Mouse (Mus musculus) B cell, adult 2 months (primary cell): ENCODE data around the gene Tle3.
A peak's percentile ranks its signal among the peaks of the same experiment; 100 is the strongest.

Experiments used
- DNase-seq, 2 experiments: peaks; one replicate each; pipeline ENCODE4 v3.0.0; 2022

The Tle3 gene

DNA sequence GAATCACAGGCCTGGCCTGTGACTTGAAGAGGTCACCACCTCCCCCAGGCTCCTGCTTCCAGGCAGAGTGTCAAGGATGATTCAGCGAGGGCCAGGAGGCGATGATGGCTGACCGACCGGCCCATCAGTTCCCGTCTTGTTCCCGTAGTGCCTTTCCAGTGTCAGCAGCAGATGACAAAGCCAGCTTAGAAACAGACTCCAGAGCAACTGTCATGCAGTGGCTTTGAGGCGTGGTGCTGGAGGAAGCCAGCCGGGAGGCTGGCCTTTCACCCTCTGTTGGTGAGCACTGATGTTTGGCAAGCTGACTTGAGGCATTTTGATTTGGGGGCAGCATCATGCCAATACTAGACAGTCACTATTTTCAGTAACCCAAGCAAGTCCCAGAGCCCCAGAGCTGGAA, 6.3 kb downstream of the Tle3 start:
- DNase-seq: no peak

DNA sequence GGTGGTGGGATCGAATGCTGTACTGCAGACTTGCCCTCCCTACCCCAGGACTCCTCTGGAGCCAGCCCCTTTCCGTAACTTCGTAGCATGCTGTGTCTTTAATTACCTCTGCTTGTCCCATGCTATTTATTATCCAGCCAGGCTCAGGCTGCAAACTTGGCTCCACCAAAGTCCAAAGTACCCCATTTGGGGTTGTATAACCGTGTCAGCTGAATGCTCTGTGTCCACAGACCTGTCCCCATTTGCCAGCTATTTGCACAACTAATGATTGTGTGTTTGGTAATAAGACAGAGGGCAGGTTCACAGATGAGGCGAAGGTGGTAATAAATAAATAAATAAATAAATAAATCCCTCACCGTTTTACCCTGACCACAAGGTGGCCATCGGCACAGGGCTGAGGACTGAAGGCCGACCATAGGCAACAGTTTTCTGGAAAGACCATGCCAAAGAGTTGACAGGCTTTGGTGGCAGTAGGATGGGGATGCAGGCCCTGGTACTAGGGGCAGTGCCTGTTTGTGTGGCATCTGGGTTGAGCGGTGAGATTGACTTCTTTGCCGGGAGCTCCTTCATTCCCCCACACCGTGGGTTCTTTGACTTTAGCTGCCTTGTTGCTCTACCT, 7.0 kb downstream of the Tle3 start:
- DNase-seq: no peak

DNA sequence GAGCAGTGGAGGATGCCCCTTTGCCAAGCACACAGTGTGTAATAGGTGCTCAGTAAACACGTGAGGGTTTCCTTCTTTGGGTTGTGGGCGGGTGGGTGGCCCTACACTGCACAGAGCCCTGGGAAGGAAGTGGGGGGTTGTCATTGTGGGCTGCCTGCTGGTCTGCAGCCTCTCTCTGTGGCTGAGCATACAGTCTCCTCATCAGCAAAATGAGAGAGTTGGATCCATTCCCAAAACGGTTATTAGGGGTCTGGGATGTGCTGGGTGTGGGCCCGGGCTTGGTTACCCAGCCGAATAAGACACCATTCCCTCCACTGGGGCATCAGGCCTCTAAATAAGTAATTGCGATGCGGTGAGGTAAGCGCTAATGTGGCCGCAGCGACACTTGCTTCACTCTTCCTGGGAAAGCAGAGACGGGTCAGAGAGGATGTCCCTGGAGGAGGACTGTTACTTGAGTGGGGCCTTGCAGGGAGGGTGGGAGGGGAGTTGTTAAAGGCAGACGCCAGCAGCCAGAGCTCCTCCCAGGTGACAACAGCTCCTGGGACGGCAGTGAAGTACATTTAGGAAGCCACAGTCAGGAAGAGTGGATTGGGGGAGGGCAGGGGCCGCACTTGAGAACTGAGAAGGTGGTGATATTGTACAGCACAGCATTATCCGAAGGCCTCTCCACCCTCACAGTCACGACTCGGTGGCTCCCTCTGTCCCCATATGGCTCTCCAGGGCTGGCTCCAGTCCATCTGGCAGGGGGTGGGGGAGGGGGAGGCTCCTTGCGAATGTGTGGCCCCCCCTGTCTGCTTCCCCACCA, 8.3 kb downstream of the Tle3 start:
- DNase-seq: no peak

DNA sequence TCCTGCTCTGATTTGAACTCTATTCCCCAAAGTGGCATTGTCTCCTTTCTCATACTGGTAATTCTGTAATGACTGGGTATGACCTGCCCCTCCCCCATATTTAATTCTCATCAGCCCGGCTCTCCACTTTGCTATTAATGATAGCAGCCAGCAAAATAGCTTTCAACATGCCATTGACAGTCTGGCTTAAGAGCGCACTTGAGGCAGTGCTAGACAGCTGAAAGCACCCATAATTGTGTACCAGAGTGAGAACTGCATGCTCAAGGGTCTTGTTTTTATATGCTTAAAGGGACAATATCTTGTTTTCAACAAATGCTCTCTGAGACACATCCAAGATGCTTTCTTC, 8.9 kb downstream of the Tle3 start:
- no peak for DNase-seq

DNA sequence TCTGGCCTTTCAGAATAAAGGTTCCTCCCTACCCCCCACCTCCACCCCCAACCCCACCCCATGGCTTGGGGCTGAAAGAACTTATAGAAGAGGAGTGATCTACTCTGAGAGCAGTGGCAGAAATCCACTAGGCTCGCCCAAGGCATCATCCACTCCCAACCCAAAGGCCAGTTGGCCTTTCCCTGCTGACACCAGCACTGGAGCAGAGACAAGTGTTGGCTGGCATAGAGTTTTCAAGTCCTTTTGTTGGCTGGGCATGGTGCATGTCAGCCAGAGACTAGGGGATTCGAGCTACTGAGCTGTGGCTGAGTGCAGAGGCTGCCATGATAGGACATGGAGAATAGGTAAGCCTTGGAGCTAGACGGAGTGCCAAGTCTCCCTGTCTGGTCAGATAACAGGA, 9.3 kb downstream of the Tle3 start:
- no peak for DNase-seq

DNA sequence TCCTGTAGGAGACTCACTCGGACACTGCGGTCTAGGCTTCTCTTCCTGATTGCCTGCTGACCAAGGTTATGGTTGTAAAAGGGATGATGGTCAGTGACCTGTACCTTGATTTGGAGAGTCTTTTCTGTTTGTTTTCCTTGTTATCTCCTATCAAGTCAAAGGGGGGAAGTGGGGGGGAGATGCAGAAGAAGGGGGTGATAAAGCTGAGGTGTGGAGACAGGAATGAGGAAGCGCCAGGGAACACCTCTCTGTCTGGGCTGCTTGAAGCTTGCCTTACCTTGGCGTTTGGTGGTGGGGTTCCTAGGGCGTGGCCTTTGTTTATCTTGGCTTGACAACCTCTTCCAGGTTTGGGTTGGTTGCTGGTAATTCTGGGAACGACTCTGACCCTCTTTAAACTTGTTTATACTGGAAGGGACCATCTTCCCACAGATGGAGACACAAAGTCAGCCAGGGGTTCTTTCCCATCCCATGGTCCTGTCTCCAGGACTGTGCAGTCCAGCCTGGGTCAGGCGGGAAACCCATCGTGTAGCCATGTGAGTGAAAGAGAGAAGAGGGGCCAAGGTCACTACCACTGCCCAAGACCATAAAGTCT, 10.5 kb downstream of the Tle3 start:
- DNase-seq: no peak

DNA sequence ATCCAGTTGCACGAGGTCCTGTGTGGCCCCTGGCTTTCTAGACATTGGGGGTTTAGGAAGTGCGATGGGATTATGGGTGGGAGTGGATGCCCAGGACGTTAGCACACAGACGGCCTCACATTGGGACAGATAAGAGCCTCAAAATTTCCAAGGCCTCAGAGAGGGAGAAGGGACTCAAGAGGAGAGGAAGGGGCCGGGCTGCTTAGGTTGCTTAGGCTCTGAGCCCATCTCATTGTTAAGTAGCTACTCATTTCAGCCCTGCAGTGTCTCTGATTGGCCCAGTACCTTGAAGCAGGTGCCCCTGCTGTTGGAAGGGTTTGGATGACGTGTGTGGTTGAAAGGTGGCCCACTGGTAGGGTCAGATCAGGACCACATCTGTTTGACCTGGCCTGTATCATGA, 11.9 kb downstream of the Tle3 start:
- no peak for DNase-seq

DNA sequence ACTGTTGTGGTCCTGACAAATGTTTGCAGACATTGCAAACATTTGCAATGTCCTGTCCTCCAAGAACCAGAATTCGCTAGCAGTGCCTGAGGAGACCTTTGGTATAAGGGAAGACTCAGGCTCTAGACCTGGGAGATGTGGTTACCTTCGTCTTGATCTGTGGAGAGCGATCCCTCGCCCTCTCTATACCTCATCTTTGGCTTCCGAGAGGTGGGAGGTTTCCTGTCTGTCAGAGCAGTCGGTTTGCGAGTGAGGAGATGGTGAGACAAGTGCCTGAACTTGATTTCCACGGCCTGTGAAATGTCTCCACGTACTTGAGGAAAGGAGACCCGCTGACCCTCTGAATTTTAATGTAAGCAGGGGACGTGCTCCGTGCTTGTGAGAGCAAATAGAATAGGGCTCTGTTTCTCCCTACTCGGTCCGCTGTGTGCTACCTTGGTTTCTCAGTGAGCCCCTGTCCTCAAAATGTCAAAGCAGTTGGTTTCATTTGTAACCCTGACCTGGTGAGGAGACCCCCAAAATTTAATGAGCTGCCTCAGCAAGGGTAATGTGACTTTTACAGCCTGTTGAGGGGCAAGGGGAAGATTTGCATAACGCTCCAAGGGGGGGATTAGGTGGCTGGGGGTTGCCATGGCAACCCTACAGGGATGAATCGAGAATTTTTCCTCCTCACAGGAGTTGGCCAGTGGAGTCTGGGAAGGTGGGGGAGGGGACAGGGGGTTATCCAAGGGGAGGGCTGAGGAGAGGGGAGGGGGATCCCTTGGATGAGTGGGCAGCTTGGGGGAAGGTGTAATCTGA, 12.7 kb downstream of the Tle3 start:
- DNase-seq: no peak

DNA sequence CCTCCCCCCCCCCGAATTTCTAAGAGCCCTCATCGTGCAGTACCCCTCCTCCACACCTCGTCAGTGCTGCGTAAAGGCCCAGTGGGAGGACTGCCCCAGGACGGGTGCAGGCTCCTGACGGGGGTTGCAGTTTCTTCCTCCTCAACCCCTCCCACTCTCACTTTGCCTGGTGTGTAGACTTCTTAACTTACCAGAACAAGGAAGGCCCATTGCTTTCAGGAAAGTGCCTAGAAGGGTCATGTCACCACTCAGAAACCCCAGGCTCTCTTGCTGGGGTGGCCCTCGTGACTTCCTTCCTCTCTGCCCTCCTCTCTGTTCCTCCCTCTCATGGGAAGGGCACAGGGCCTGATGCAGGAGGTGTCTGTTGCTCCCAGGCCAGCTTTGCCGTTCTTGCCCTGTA, 13.6 kb downstream of the Tle3 start:
- DNase-seq: peak; percentile 61 to 65

DNA sequence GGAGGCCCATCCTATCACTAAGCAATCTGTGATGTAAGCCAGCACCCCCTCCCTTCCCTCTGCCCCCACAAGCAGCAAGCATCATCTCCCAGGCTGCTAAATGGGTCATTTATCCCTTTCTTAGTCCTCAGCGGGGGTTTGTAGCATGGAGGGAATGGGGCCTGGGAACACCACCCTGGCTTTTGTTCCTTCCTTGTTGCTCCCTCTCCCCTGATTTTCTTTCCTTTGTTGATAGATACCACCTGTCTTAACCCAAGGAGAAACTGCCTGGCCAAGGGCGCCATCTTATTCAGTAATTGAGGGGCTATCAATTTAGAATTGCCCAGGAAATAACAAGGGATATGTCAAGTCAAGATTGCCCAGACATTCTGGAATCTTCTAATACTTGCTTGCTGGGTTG, 14.1 kb downstream of the Tle3 start:
- no peak for DNase-seq

DNA sequence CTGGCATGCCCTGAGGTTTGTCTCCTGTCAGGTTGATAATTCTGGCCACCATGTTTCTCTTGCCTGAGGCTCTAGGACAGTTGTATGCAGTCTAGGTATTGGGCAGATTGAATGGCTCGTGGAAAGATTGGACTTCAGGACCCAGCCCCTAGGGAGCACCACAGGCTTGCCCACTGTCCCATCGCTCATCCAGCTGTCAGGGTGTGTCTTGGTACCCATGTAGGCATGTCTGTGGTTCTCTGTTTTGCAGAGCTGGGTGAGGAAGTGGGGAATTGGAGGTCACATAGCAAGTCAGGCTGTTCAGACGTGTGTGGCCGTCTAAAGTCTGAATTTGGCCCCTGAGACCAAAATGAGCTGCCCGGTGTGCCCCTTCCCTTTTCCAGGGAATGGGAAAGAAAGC, 15.6 kb downstream of the Tle3 start:
- peak; percentile 46 to 51 for DNase-seq

DNA sequence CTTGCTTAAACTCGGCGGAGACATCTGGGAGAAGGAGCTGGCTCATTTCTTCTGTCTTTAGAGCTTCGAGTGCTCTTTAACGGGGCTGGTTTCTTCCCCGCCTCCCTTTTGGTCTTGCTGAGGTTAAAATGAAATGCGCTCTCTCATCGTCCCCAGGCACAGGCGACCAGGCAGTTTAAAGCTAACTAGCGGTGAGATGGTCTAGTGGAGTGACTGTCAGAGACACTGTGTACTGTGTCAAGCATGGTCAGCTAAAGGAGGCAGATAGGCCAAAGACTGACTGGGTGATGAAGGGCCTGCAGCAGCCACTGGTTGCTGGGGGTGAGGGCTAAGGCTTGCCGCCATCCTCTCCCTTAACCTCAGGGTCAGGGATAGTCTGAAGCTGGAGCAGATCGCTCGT, 16.0 kb downstream of the Tle3 start:
- DNase-seq: no peak

DNA sequence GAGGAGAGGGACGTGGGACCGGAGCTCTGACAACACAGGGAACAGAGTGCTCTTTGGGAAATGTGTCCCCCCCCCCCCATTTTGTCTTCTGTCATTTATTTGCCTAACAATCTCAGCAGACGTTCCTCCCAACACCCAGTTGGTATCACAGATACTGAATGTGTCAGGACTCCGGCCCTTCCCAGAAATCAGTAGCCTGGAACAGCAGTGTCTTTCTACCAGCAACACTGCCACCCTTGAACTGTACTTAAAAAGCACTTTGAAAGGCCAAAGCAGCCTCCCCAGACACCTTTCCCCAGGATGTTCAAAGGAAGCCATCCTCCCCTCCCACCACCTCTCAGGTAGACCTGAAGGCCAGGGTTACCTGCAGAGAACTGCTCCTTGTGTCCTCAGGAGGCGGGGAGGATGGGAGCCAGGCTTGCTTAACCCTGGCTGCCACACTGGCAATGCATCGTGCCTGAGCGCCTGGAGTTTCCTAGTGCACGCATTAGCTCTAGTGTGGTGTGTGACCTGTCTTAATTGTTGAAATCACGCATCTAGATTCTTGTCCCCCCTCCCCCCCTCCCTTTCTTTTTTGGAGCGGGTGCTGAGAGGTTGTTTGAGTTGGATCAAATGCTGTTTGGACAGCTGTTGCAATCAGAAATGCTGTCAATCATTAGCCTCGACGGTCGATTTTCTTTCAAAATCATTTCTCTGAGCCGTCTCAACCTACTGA, 16.7 kb downstream of the Tle3 start:
- no peak for DNase-seq

DNA sequence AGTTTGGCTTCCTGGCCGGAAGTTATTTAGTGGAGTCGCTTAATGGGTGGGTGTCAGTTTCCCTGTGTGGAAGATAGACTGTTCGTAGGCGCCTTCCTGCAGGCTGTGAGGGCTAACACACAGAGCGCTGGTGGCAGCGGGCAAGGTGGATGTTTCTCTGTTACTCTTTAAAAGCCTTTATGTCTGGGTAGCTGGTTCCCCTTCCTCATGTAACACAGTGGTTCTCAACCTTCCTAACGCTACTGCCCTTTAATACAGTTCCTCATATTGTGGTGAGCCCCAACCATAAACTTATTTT, 17.2 kb downstream of the Tle3 start:
- DNase-seq: peak; percentile 23 to 28

DNA sequence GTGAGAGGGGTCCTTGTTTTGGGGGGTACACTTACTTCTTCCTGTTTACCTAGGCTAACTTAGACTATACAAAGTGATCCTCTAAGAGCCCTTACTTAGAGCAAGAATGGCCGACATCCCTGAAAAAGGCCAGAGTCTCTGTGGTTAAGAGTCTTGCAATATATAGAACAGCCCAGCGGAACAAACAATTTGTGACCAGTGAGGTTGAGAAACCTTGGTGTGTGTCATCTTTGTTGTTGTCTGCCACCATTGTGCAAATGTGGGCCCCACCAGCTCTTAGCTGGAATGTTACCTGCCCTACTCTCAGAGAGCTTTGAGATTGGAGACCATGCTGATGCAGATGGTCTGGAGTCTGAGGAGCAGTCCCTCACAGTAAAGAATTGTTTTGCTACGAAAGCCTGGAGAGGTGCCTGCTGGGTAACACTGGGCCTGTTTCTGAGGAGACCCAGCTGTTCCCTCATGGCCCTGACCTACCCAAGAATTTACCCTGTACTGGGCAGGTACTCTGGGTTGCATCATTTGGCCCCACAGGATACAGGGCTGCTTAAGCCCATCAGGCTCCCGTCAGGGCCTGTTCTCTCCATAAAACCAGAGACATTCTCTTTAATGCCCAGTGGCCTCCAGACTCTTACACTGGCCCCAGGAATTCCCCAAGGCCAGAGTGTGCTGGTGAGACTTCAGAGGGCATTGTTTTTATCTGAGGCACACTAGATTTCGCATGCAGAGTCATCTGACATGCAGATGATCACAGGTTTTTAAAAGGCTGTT, 19.6 kb downstream of the Tle3 start:
- DNase-seq: no peak

DNA sequence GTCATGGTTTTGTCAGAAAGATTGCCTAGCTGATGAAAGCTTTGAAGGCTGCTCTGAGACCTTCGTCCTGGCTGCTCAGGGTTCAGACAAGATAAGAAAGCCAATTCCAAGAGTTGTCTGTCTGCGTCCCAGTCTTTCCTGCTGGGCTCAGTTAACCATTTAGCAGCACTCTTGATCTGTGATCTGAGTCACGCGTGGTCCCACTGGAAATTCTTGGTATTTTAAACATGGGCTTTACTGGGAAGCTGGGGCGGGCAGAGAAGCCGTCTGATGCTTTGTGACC, 20.1 kb downstream of the Tle3 start:
- DNase-seq: no peak

DNA sequence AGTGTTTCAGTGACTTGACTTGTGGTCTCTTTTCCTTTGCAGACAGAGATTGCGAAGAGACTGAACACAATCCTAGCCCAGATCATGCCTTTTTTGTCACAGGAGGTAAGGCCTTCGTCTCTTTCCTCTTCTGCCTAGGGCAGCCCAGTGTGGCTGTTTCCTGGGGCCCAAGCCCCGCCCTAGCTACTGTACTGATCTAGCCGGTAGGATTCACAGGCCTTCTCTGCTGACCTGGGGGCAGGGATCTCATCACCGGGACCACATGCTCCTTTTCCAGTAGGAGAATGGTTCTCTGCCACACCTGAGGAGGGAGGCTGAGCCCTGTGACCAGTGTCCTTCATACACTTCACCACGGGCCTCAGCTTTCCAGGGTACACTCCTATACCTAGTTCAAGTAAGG, 21.0 kb downstream of the Tle3 start:
- no peak for DNase-seq

DNA sequence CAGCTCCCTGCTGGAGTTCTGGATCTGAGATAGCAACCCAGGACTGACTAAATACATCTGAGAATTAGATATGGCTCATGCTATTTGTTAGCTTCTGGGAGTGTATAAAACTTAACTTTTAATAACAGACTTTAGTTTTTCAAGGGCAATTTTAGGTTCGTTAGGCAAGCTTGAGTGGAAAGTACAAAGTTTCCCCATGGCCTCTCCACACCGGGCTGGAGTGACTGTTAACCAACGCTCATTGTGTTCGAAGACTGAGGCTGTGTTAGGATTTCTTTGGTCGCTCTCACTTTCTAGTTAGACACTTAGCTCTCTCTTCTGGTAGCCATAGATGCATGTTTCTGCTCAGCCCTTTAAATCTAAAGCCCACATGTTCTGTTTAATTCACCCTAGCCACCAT, 21.7 kb downstream of the Tle3 start:
- no peak for DNase-seq

DNA sequence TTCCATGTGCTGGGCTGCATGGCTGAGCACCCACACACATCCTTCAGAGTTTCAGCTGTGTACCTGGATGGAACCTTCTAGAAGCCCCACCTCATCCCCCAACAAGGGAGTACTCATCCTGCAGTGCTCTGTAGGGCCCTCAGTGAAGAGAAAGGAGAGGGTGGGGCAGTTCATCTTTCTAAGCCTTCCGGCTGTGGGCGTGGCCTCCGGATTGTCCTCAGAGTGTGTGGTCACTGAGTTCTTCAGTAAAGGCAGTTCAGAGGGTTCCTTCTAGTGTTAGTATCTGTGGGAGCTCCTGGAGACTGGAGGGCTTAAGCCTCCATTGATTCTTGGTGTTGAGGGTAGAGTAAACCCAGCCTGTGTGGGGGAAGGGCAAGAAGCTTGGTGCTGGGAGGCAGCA, 22.9 kb downstream of the Tle3 start:
- no peak for DNase-seq

DNA sequence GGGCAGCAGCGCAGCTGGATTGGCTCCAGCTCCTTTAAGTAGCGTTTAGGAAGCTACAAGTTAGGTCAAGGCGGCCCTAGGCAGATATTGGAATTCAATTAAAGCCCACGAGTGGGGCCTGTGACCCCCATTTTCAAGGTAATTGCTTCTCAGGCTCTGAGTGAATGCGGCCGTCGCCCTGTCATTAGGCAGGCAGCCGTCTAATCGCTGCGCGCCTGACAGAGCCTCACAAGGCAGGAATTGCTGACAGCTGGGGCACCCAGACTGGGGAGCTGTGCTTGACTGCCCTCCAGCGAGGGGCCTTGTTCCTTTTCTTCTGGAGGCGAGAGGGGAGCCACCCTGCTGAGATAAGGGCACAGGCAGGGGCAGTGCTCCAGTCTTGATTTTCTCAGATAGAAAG, 24.3 kb downstream of the Tle3 start:
- DNase-seq: peak; percentile 41 to 52

DNA sequence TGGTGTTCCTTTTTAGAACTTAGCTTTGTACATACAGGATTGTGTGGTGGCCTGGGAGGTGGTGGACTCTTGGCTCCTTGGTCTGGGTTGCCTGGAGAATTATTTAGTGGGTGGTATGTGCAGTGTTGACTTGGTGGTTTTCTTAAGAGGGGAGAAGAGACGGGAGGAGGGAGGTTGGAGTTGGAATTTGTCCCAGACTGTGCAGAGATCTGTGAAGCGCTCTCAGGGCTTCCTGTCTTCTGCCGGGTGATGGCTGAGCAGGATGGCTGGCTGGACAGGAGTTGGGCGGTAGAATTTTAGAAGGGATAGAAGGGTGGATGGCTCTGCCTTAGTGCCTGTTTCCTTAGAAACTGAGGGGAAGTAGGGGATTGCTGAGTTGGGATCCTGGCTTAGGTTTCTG, 25.0 kb downstream of the Tle3 start:
- no peak for DNase-seq

DNA sequence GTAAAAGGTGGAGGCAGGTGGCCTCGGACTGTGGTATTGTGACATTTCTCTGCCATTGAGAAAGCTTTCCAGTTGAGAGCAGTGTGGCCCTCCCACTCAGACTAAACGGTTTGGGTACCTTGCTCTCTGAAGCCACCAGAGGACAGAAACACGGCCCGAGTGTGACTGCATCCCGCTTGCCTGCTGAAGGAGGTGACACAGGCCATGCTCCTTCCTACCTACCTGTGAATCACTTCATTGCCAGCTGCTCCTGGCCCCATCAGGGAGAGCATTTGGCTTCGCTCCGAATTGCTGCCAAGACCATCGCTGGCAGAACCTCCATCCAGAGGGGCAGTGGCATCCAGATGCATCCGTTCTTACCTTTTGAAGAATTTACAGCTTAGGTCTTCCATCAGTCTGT, 26.0 kb downstream of the Tle3 start:
- DNase-seq: no peak

DNA sequence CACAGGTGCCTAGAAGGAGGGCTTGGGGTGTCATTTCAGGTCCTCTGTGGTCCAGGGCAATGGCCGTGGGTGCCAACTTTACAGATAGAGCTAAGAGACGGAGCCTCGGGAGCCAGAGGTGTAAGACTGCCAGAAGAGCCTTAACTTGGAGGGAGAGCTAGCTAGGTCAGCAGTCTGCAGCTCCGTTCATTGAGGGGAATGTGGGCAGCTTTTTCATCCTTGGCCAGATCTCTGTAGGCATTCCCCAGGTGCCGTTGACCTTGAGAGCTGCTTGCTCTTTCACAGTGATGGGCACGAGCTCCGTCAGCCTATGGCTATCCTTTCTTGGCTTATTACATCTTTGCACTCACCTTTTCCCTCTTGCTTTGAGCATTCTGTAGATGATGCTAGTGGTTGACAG, 28.0 kb downstream of the Tle3 start:
- DNase-seq: no peak
